Mouse (Mus musculus) hindbrain, embryonic 16.5 days (tissue): Measurements from ENCODE around the gene Sprr2f. TPM values are rescaled to one million over a fixed set of nuclear protein-coding genes. Genes with fewer than 3 reads are reported as not detected.

ENCODE experiments used
- ATAC-seq: fragments of 200-750 bp; cut with Nextera tagmentation; 2 replicates; pipeline ENCODE4 v1.8.0; 2017; ENCODE audit warnings: moderate TSS enrichment, moderate library complexity
- H3K27ac ChIP-seq: fragments of 300-500 bp; sonication (generic); 2 replicates; pipeline ENCODE4 v1.5.1; 2014; ENCODE audit warnings: low read depth, mild to moderate bottlenecking, control low read depth, low read length, moderate library complexity
- H3K27me3 ChIP-seq: fragments of 300-500 bp; sonication (generic); replicated peaks from 2 replicates; pipeline ENCODE4 v1.6.1; 2014; ENCODE audit warnings: low read length; ENCODE audit not compliant: control insufficient read depth, insufficient read depth
- H3K36me3 ChIP-seq: fragments of 300-500 bp; sonication (generic); 2 replicates; pipeline ENCODE4 v1.6.1; 2014; ENCODE audit warnings: mild to moderate bottlenecking, low read length, moderate library complexity, mixed read lengths; ENCODE audit not compliant: control insufficient read depth, insufficient read depth
- H3K4me1 ChIP-seq: fragments of 300-500 bp; sonication (generic); 2 replicates; pipeline ENCODE4 v1.6.1; 2014; ENCODE audit warnings: low read depth, low read length; ENCODE audit not compliant: control insufficient read depth, insufficient read depth
- H3K4me2 ChIP-seq: fragments of 300-500 bp; sonication (generic); 2 replicates; pipeline ENCODE4 v1.6.1; 2014; ENCODE audit warnings: mild to moderate bottlenecking, low read length, control low read depth, moderate library complexity
- H3K4me3 ChIP-seq: fragments of 300-500 bp; sonication (generic); 2 replicates; pipeline ENCODE4 v1.5.1; 2014; ENCODE audit warnings: mild to moderate bottlenecking, low read length, control low read depth, moderate library complexity
- H3K9ac ChIP-seq: fragments of 300-500 bp; sonication (generic); 2 replicates; pipeline ENCODE4 v1.6.1; 2014; ENCODE audit warnings: low read depth, mild to moderate bottlenecking, control low read depth, low read length, moderate library complexity
- H3K9me3 ChIP-seq: fragments of 300-500 bp; sonication (generic); 2 replicates; pipeline ENCODE4 v1.6.1; 2014; ENCODE audit warnings: mild to moderate bottlenecking, low read length, moderate library complexity; ENCODE audit not compliant: control insufficient read depth
- WGBS: fragments of 180-500 bp; shearing (Covaris S2); extraction: QIAGEN DNeasy Blood & Tissue Kit; methylation state at CpG from one replicate; pipeline ENCODE4 v1.1.7; 2014; 5-methylcytosine and 5-hydroxymethylcytosine counted together
- polyA plus RNA-seq: library from polyadenylated mRNA; unstranded; fragments of >200 nt; fragmentation: Nextera tagmentation; extraction: Ambion mirVana; gene quantifications from 2 replicates; pipeline ENCODE4 v1.2.1, GENCODE M21; 2015

The Sprr2f gene
- not detected in 2 replicates for polyA plus RNA-seq

DNA sequence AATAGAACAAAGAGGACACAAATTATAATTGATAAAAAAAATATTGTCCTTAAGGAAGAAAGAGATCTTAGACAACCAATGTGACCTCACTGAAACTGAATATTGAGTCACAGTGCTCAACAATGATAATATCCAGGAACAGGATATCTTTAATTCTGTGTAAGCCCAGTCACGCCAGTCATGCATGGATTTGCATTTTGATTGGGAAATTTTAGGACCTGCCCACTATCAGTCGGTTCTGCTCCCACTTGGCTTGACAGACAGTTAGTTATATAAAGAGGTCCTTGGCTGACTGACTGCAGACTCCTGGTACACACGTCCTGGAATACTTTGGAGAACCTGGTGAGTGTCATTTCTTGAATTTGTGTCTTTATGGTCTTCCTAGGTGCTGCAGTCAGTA lies at the start of gene Sprr2f:
Gene Sprr2f (plus strand): TSS at position 301 of the 400 bp plus-strand sequence.
- H3K4me1 ChIP-seq = no peaks in the 10 kb centered on the region
- H3K27me3 ChIP-seq = no peaks in the 10 kb centered on the region
- no peak within 1 kb of the TSS for H3K4me2 ChIP-seq
- no peak within 1 kb of the TSS for H3K27ac ChIP-seq
- no peaks in the 10 kb centered on the region for H3K9me3 ChIP-seq
- no peak within 1 kb of the TSS for H3K4me3 ChIP-seq
- no peak within 1 kb of the TSS for H3K9ac ChIP-seq
- ATAC-seq = no peak
- H3K36me3 ChIP-seq = no peaks in the 10 kb centered on the region
- 68% methylated on average over 3 of the region's 3 CpGs for WGBS

DNA sequence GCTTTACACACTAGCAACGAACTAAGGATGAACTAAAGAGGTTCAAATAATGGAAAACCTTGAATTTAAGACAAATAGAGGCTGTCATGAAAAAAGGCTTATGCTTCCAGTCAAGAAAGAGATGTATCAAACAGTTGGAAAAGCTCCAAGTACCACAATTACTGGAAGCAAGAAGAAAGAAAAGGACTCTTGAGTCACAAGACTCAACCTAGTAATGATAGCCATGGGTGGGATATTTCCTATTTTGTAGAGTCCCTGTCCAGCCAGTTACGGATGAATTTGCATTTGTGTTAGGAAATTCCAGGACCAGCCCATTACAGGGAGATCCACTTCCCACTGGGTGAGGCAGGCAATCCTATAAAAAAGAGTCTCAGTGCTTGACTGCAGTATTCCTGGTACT lies 48.7 kb upstream of the Sprr2f start, which contains the start of gene Sprr2b:
Gene Sprr2b (plus strand): TSS at position 301 of the 400 bp plus-strand sequence.
- H3K27ac ChIP-seq = no peak within 1 kb of the TSS
- H3K4me3 ChIP-seq = no peak within 1 kb of the TSS
- no peak for ATAC-seq
- no peak within 1 kb of the TSS for H3K4me2 ChIP-seq
- no peaks in the 10 kb centered on the region for H3K27me3 ChIP-seq
- 82% methylated on average over 2 of the region's 2 CpGs for WGBS
- H3K9ac ChIP-seq = no peak within 1 kb of the TSS
- no peaks in the 10 kb centered on the region for H3K4me1 ChIP-seq
- H3K36me3 ChIP-seq = no peaks in the 10 kb centered on the region
- H3K9me3 ChIP-seq = no peaks in the 10 kb centered on the region

DNA sequence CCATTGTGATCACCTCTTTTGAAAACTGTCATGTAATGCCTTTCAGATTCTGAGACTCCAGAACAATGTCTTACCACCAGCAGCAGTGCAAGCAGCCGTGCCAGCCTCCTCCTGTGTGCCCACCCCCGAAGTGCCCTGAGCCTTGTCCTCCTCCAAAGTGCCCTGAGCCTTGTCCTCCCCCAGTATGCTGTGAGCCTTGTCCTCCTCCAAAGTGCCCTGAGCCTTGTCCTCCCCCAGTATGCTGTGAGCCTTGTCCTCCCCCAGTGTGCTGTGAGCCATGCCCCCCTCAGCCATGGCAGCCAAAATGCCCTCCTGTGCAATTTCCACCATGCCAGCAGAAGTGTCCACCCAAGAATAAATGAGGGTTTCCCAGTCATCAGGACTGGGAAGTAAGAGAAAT lies 47.6 kb upstream of the Sprr2f start:
- ATAC-seq = no peak
- no peak overlapping the region for H3K4me2 ChIP-seq
- WGBS = 74% methylated on average over 2 of the region's 2 CpGs
- H3K9ac ChIP-seq = no peak overlapping the region
- no peaks in the 10 kb centered on the region for H3K9me3 ChIP-seq
- H3K27ac ChIP-seq = no peak overlapping the region
- no peaks in the 10 kb centered on the region for H3K27me3 ChIP-seq
- H3K4me3 ChIP-seq = no peak overlapping the region
- H3K4me1 ChIP-seq = no peaks in the 10 kb centered on the region
- H3K36me3 ChIP-seq = no peaks in the 10 kb centered on the region

DNA sequence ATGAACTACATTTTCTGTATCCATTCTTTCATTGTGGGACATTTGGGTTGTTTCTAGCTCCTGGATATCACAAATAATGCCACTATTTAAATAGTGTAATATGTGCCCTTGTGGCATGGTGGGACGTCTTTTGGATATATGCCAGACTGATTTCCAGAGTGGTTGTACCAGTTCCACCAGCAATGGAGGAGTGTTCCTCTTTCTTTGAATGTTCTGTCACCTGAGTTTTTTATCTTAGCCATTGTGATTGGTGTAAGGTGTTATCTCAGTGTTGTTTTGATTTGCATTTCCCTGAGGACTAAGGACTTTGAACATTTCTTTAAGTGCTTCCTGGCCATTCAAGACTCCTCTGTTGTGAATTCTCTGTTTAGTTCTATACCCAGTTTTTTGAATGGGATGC lies 28.7 kb upstream of the Sprr2f start:
- Histone ChIP-seq H3K4me3 (no peak overlapping the region), H3K27me3 (no peaks in the 10 kb centered on the region), H3K9me3 (no peaks in the 10 kb centered on the region), H3K9ac (no peak overlapping the region), H3K36me3 (no peaks in the 10 kb centered on the region), H3K27ac (no peak overlapping the region), H3K4me1 (no peaks in the 10 kb centered on the region), H3K4me2 (no peak overlapping the region)
- 67% methylated on average over 1 of the region's 1 CpGs for WGBS
- no peak for ATAC-seq

DNA sequence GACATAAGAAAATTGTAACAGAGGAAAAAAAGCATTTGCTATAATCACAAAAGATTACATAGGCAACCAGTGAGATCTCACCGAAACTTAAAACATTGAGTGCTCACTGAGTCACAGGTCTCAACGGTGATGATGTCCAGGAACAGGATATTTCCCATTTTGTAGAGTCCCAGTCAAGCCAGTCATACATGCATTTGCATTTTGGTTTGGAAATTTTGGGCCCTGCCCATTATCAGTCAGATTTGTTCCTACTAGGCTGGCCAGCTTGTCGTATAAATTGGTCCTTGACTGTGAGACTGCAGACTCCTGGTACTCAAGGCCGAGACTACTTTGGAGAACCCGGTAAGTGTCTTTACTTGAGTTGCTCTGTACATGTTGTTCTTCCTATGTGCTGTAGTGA lies 26.1 kb upstream of the Sprr2f start, which contains the start of gene Sprr2d:
Gene Sprr2d (plus strand): TSS at position 301 of the 400 bp plus-strand sequence.
- 91% methylated on average over 5 of the region's 5 CpGs for WGBS
- no peaks in the 10 kb centered on the region for H3K4me1 ChIP-seq
- H3K36me3 ChIP-seq = no peaks in the 10 kb centered on the region
- no peak within 1 kb of the TSS for H3K9ac ChIP-seq
- H3K27me3 ChIP-seq = no peaks in the 10 kb centered on the region
- H3K9me3 ChIP-seq = no peaks in the 10 kb centered on the region
- no peak within 1 kb of the TSS for H3K4me2 ChIP-seq
- no peak for ATAC-seq
- no peak within 1 kb of the TSS for H3K4me3 ChIP-seq
- no peak within 1 kb of the TSS for H3K27ac ChIP-seq

DNA sequence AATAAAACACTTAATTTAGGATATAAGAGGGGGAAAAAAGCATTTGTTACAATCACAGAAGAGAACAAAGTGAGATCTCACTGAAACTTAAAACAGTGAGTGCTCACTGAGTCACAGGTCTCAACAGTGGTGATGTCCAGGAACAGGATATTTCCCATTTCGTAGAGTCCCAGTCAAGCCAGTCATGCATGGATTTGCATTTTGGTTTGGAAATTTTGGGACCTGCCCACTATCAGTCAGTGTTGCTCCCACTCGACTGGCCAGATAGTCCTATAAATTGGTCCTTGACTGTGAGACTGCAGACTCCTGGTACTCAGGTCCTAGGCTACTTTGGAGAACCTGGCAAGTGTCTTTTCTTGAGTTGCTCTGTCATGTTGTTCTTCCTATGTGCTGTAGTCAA lies 13.1 kb upstream of the Sprr2f start, which contains the start of gene Sprr2e:
Gene Sprr2e (plus strand): TSS at position 301 of the 400 bp plus-strand sequence.
- Histone ChIP-seq H3K36me3 (no peaks in the 10 kb centered on the region), H3K4me3 (no peak within 1 kb of the TSS), H3K27ac (no peak within 1 kb of the TSS), H3K9ac (no peak within 1 kb of the TSS), H3K9me3 (no peaks in the 10 kb centered on the region), H3K4me1 (no peaks in the 10 kb centered on the region), H3K4me2 (no peak within 1 kb of the TSS), H3K27me3 (no peaks in the 10 kb centered on the region)
- 83% methylated on average over 2 of the region's 2 CpGs for WGBS
- ATAC-seq = no peak

DNA sequence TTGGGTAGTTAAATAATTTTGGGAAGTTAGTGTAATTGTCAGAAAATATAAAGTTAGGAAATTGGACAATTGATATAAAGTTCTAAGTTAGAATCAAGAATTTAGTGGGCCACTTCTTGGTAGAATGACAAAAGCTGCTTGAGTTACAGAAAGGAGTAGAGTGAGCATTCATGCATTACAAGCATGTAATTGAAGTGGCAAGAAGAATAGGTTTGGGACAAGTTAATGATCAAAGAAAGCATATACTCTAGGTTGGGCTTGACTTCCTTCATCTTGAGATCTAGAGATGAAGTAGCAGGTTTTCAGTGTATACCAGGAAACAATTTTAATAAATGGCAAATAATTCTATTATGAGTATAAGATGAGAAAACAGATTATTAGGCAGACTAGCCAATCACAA lies 3.4 kb upstream of the Sprr2f start:
- Histone ChIP-seq H3K27me3 (no peaks in the 10 kb centered on the region), H3K9me3 (no peaks in the 10 kb centered on the region), H3K4me1 (no peaks in the 10 kb centered on the region), H3K36me3 (no peaks in the 10 kb centered on the region), H3K27ac (no peak overlapping the region), H3K9ac (no peak overlapping the region), H3K4me2 (no peak overlapping the region), H3K4me3 (no peak overlapping the region)
- no peak for ATAC-seq

DNA sequence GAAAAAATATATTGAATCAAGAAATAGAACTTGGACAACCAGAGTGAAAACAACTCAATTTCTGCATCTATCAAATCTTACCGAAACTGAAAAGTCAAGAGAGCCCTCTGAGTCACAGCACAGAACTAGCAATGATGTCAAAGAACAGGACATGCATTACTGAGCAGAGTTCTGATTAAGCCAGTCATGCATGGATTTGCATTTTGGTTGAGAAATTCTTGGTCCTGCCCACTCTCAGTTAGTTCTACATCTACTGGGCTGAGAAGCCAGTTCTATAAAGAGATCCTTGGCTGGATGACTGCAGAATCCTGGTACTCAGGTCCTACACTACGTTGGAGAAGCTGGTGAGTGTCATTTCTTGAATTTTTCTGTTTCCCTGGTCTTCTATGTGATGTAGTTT lies 8.6 kb downstream of the Sprr2f start:
- Histone ChIP-seq H3K4me1 (no peaks in the 10 kb centered on the region), H3K36me3 (no peaks in the 10 kb centered on the region), H3K4me3 (no peak overlapping the region), H3K4me2 (no peak overlapping the region), H3K9ac (no peak overlapping the region), H3K27ac (no peak overlapping the region), H3K9me3 (no peaks in the 10 kb centered on the region), H3K27me3 (no peaks in the 10 kb centered on the region)
- WGBS = 77% methylated on average over 2 of the region's 2 CpGs
- no peak for ATAC-seq

DNA sequence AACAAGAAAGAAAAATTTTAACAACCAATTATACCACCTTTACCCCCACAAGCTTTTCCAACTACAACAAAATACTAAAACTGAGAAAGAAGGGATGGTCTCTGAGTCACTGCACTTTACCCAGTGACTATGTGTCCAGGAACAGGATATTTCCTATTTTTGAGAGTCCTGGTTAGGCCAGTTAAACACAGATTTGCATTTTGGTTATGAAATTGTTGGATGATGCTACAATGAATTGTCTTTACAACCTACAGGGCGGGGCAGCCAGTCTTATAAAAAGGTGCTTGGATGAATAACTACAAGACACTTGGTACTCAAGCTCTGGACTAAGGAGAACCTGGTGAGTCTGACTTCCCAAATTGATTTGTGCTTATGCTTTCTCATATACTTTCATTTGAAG lies 20.4 kb downstream of the Sprr2f start, which contains the start of gene Sprr2h:
Gene Sprr2h (plus strand): TSS at position 301 of the 400 bp plus-strand sequence.
- 81% methylated on average over 1 of the region's 1 CpGs for WGBS
- ATAC-seq = no peak
- no peak within 1 kb of the TSS for H3K4me2 ChIP-seq

DNA sequence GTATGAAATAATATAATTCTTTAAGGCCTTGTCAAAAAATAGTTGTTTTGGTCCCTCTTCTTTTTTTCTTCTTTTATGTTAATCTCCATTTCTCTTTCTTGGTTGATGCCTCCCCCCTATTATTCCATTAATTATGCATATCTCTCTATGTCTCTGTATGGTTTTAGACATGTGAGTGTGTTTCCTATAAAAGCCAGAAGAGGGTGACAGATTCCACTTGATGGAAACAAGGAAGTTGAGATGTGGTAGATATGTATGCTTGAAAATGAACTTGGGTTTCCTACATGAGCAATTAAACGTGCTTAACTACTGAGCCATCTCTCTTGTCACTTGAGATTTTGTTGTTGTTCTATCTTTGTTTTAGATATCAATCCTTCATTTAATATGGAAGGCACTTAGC lies 29.3 kb downstream of the Sprr2f start:
- Histone ChIP-seq H3K27ac (no peak overlapping the region), H3K4me2 (no peak overlapping the region), H3K4me3 (no peak overlapping the region), H3K9ac (no peak overlapping the region), H3K9me3 (no peaks in the 10 kb centered on the region), H3K27me3 (no peaks in the 10 kb centered on the region), H3K4me1 (no peaks in the 10 kb centered on the region), H3K36me3 (no peaks in the 10 kb centered on the region)
- 56% methylated on average over 1 of the region's 1 CpGs for WGBS
- no peak for ATAC-seq

More for the DNA sequence above, 20.4 kb downstream of the Sprr2f start, which contains the start of gene Sprr2h:
- no peaks in the 10 kb centered on the region for H3K4me1 ChIP-seq
- no peak within 1 kb of the TSS for H3K4me3 ChIP-seq
- no peak within 1 kb of the TSS for H3K27ac ChIP-seq
- no peaks in the 10 kb centered on the region for H3K36me3 ChIP-seq
- no peaks in the 10 kb centered on the region for H3K27me3 ChIP-seq
- no peak within 1 kb of the TSS for H3K9ac ChIP-seq
- no peaks in the 10 kb centered on the region for H3K9me3 ChIP-seq
